Mouse (Mus musculus): ENCODE measurements at regions not wholly inside any gene's neighbourhood (a gene's known extent, or its start where the extent isn't known, plus 50 kb on each side); places are given as distances from the start of the nearest gene placed in this dataset.

GRCm38 (mm10) chr8:99502055-99502454, 85.8 kb upstream of the Cdh8 start:
- Histone ChIP-seq H3K4me1 (ENCODE audit: control insufficient read depth, insufficient read depth, low read length) (no peaks in the 10 kb centered on the region), H3K4me2 (ENCODE audit: low read depth, low read length) (no peak overlapping the region), H3K4me3 (ENCODE audit: low read depth, low read length) (no peak overlapping the region), H3K9ac (replicated peaks; ENCODE audit: low read length) (no peak overlapping the region), H3K27me3 (ENCODE audit: control insufficient read depth, insufficient read depth, low read length) (no peaks in the 10 kb centered on the region), H3K9me3 (replicated peaks; ENCODE audit: control insufficient read depth, low read length) (no peaks in the 10 kb centered on the region), H3K27ac (replicated peaks; ENCODE audit: low read depth, low read length) (no peak overlapping the region), H3K36me3 (replicated peaks; ENCODE audit: control insufficient read depth, insufficient read depth, low read depth, low read length) (no peaks in the 10 kb centered on the region)
- DNase-seq (ENCODE audit: low spot score) (no peak), ATAC-seq (replicated peaks; ENCODE audit: insufficient number of reproducible peaks, low FRiP score, low TSS enrichment, low read depth) (no peak)
- WGBS: 91% methylated on average over 3 of the region's 3 CpGs
